Mouse (Mus musculus): Measurements from ENCODE around the gene Rab5if. TPM values are rescaled to one million over a fixed set of nuclear protein-coding genes. Genes with fewer than 3 reads are reported as not detected.
"Not testable (repeated sequence)": the region's sequence is repeated elsewhere in the genome, so short reads cannot be mapped to it uniquely, and the experiment has no call there.

Rab5if gene
- polyA plus RNA-seq, 1 experiment from 2014 or later: 144 TPM

DNA sequence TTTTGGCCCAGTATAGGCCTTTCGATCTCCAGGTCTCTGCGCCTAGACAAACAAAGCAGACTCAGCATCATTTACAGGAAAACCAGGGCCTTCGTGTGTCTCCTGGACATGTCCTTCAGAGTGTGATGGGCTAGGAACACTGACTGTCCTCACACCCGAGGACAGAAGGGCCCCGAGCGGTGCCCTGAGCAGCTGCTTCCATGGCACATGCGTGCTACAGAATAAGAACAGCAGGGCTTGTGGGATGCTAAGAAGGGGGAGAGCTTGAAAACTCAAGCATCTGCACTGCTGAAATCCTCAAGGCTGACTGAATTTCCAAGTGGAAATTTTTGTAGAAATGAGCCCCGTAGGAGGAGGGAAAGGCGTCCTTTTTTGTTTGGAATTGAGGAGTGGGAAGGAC lies 34.1 kb downstream of the Rab5if start:
- Histone ChIP-seq H3K4me2 (replicated peaks) (no peak overlapping the region), H3K36me3 (no peaks in the 10 kb centered on the region), H3K27ac (replicated peaks) (no peak overlapping the region), H3K4me3 (no peak overlapping the region), H3K9me3 (no peaks in the 10 kb centered on the region), H3K9ac (replicated peaks) (no peak overlapping the region), H3K4me1 (no peaks in the 10 kb centered on the region), H3K27me3 (no peaks in the 10 kb centered on the region)
- 87% methylated on average over 9 of the region's 9 CpGs for WGBS
- no peak for ATAC-seq (replicated peaks)

DNA sequence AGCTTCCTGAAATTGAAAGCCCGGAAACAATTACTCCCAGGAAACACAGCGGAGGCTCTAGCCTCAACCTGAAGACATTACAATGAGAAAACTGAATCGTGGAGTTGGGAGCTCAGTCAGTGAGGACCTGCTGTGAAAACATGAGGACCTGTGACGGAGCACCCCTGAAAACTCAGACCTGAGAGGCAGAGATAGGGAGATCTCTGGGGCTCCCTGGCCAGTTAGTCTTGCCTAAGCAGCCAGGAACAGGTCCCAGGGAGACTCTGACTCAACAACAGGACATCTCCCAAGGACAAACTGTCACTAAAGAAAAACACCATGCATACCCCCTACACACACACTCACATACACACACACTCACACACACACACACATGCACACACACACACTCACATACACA lies 35.4 kb downstream of the Rab5if start:
- 72% methylated on average over 4 of the region's 4 CpGs for WGBS
- H3K27me3 ChIP-seq: no peaks in the 10 kb centered on the region

DNA sequence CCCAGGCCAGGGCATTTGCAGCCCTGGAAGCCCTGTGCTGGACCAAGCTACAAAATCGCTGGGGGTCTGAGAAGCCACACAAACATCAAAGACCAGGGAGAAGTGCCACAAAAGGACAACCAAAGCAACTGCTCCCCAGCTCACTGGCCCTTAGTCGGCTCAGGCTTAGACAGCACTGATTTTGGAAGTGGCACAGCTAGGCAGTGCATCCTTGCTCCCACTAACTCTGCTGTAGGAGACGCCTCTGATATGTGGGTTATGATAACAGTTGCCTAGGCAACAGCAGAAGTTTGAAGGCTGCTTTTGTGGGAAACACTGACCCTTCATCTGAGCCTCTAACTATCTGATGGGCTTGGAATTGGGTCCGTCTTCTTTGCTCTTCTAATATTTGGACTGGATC lies 36.3 kb downstream of the Rab5if start:
- Histone ChIP-seq H3K27me3 (no peaks in the 10 kb centered on the region), H3K4me2 (replicated peaks) (no peak overlapping the region), H3K4me3 (no peak overlapping the region), H3K9ac (replicated peaks) (no peak overlapping the region), H3K4me1 (no peaks in the 10 kb centered on the region), H3K27ac (replicated peaks) (no peak overlapping the region), H3K36me3 (no peaks in the 10 kb centered on the region), H3K9me3 (no peaks in the 10 kb centered on the region)
- 75% methylated on average over 4 of the region's 4 CpGs for WGBS
- no peak for ATAC-seq (replicated peaks)

More for the DNA sequence above, 35.4 kb downstream of the Rab5if start:
- no peak overlapping the region for H3K27ac ChIP-seq (replicated peaks)
- no peak overlapping the region for H3K4me2 ChIP-seq (replicated peaks)
- no peak for ATAC-seq (replicated peaks)
- no peak overlapping the region for H3K4me3 ChIP-seq
- H3K36me3 ChIP-seq: no peaks in the 10 kb centered on the region
- H3K9ac ChIP-seq (replicated peaks): no peak overlapping the region
- H3K4me1 ChIP-seq: no peaks in the 10 kb centered on the region
- H3K9me3 ChIP-seq: no peaks in the 10 kb centered on the region

DNA sequence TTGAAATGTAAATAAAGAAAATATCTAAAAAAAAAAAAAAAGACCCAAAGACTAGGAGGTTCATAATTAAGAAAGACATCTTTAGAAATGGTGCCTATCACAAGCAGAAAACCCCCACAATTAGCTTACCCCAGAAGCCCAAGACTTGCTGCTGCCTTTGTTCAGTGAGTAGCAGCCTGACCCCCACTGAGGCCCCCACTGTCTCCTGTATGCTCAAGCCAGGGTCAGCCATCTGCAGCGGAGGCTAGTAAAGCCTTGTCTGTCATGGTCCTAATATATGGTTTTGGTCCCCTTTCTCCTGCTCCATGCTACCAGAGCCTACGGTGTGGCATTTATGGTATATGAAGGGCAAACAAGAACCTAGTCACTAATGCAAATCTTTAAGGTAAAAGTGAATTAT lies 38.4 kb downstream of the Rab5if start:
- H3K4me1 ChIP-seq: no peaks in the 10 kb centered on the region
- no peak overlapping the region for H3K4me3 ChIP-seq
- H3K36me3 ChIP-seq: no peaks in the 10 kb centered on the region
- ATAC-seq (replicated peaks): no peak
- no peak overlapping the region for H3K27ac ChIP-seq (replicated peaks)
- no peaks in the 10 kb centered on the region for H3K27me3 ChIP-seq
- H3K9ac ChIP-seq (replicated peaks): no peak overlapping the region
- H3K9me3 ChIP-seq: no peaks in the 10 kb centered on the region
- no peak overlapping the region for H3K4me2 ChIP-seq (replicated peaks)
- 80% methylated on average over 2 of the region's 2 CpGs for WGBS

DNA sequence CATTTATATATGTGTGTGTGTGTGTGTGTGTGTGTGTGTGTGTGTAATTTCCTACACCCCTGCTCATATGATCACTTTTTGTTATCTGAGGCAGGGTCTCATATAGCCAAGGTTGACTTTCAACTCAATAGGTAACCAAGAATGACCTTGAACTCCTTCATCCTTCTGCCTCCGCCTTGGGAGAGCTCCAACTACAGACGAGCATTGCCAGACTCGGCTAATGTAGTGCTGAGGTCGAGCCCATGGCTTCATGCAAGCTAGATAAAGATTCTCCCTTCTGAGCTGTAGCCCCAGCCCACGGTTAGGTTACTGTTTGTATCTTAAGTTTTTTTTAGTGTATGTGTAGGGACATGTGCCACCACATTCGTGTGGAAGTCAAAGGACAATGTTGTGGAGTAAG lies 39.0 kb downstream of the Rab5if start:
- no peak overlapping the region for H3K9ac ChIP-seq (replicated peaks)
- no peak overlapping the region for H3K4me3 ChIP-seq
- no peaks in the 10 kb centered on the region for H3K36me3 ChIP-seq
- no peaks in the 10 kb centered on the region for H3K9me3 ChIP-seq
- no peaks in the 10 kb centered on the region for H3K4me1 ChIP-seq
- H3K27ac ChIP-seq (replicated peaks): no peak overlapping the region
- ATAC-seq (replicated peaks): no peak
- H3K27me3 ChIP-seq: no peaks in the 10 kb centered on the region
- H3K4me2 ChIP-seq (replicated peaks): no peak overlapping the region
- 80% methylated on average over 6 of the region's 6 CpGs for WGBS

DNA sequence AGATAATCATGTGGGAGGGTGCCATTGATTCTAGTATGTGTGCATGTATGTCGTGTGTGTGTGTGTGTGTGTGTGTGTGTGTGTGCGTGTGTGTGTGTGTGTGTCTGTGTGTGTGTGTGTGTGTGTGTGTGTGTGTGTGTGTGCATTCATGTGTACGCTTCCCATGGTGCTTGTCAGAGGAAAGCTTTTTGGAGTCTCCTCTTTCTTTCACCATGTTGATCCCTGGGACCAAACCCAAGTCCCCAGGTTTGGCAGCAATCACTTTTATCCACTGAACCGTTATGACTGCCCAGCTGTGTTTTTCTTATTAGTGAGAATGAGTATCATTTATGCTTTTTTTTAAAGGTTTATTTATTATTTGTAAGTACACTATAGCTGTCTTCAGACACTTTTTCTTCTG lies 39.5 kb downstream of the Rab5if start:
- not testable (repeated sequence) for H3K4me2 ChIP-seq (replicated peaks); ATAC-seq (replicated peaks); H3K27me3 ChIP-seq; H3K9ac ChIP-seq (replicated peaks); H3K4me3 ChIP-seq; H3K27ac ChIP-seq (replicated peaks); H3K9me3 ChIP-seq; H3K36me3 ChIP-seq; H3K4me1 ChIP-seq
- 85% methylated on average over 4 of the region's 4 CpGs for WGBS

DNA sequence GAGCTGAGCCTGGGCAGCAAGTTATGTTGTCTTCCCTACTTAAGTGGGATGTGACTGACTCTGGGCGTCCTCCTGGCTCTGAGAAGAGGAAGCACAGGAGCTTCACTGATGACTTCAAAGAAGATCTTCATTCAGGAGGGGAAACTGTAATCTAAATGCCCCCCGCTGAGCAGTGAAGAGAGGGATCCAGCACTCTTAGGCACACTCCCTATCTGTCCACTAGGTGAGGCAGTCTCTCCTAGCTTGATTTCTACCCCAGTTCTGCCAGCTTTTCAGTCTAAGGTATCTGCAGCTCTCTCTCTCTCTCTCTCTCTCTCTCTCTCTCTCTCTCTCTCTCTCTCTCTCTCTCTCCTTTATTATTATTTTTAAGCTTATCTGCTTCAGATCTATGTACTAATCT lies 40.4 kb downstream of the Rab5if start:
- WGBS: 39% methylated on average over 2 of the region's 2 CpGs
- Histone ChIP-seq H3K27me3 (no peaks in the 10 kb centered on the region), H3K27ac (replicated peaks) (no peak overlapping the region), H3K36me3 (no peaks in the 10 kb centered on the region), H3K4me3 (no peak overlapping the region), H3K9ac (replicated peaks) (no peak overlapping the region), H3K4me2 (replicated peaks) (no peak overlapping the region), H3K9me3 (no peaks in the 10 kb centered on the region), H3K4me1 (no peaks in the 10 kb centered on the region)
- no peak for ATAC-seq (replicated peaks)

DNA sequence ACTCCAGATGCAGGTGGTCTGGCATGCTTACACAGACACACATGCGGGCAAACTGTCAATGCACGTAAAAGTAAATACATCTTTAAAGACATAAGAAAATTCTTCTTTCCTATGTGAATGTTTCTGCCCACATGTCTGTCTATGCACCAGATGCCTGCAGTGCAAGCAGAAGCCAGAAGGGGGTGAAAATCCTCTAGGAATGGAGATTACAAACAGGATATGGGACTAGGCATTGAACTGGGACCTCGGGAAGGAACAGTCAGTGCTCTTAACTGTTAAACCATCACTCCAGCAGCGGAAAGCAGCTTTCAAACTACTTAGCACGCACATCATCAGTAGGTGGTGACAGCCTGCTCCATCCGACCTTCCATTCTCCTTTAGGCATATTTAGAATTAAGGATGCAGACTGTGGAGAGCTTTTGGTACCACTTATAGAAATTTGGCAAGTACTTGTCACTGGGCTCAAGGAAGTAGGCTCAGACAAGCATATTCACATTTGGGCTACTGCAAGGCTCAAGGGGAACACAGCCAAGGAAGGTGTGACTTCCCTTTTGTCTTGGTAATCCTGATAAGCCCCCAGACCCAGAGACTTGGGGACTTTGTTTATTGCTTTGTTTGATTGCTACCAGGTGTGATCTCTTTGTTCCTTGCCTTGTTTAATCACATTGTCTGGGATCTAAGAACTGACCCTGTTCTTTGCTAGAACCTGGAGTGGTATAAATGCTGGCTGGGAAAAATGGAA lies 42.2 kb downstream of the Rab5if start:
- Histone ChIP-seq H3K36me3 (no peaks in the 10 kb centered on the region), H3K4me3 (no peak overlapping the region), H3K4me2 (replicated peaks) (no peak overlapping the region), H3K9me3 (no peaks in the 10 kb centered on the region), H3K9ac (replicated peaks) (no peak overlapping the region), H3K27me3 (no peaks in the 10 kb centered on the region), H3K4me1 (no peaks in the 10 kb centered on the region), H3K27ac (replicated peaks) (no peak overlapping the region)
- 31% methylated on average over 6 of the region's 6 CpGs for WGBS
- ATAC-seq (replicated peaks): no peak

DNA sequence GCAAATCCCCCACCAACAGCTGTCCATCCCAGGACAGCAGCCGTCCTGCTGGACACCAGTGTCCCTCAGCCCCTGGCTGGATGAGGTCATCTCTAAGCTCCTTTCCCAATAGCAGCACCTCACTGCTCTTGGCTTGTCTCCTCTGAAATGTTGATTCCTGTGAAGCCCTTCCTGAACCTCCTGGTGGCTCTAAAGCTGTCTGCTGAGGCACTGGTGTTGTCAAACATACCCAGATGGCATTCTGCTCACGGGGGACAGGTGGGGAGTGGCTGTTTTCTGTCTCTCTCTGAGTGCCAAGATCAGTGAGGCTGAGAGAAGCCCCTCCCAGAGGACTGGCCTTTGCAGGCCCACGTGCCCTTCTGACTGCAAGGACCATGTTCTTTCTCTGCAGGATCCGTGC lies 43.0 kb downstream of the Rab5if start:
- H3K9me3 ChIP-seq; H3K4me3 ChIP-seq; H3K36me3 ChIP-seq; H3K4me1 ChIP-seq; H3K27me3 ChIP-seq; ATAC-seq (replicated peaks); H3K9ac ChIP-seq (replicated peaks); H3K27ac ChIP-seq (replicated peaks); H3K4me2 ChIP-seq (replicated peaks): not testable (repeated sequence)
- 37% methylated on average over 4 of the region's 4 CpGs for WGBS

DNA sequence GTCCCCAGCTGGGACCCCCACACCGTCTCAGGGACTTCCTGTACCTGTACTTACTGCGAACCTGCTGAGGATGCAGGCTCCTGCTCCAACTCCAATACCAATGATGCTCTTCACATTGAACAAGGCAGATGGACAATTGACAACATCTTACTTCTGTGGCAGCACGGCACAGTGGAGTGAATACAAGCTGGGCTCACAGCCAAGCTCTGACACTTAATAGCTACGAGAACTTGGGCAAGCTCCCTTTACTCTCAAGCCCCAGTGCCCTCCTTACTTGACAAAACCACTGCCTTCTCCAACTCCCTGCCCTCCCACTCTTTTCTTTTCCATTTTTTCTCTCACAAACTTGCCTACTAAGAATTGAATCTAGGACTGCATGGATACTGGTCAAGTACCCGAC lies 50.3 kb downstream of the Rab5if start:
- 55% methylated on average over 5 of the region's 5 CpGs for WGBS
- H3K27me3 ChIP-seq: no peaks in the 10 kb centered on the region

DNA sequence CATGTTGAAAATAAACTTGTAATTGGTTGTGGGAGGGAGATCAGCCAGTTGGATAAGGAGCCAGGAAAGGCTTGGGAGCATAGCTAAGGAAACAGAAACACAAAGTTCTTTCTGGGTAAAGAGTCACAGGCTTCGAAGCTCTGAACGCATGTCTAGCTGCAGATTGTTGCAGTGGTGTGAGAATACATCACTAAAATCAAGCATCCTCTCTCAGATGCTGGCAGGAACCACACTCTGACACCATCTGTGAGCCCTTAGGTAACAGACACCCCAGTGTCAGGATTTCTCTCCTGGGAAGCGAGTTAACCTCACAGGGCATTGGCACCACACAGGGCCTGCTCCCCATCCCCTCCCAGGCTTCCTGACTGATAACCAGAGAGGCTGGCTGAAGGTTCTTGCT lies 52.6 kb downstream of the Rab5if start:
- Histone ChIP-seq H3K36me3 (no peaks in the 10 kb centered on the region), H3K4me3 (no peak overlapping the region), H3K27ac (replicated peaks) (0 out of 2 replicates have a peak overlapping the region, but pooled peaks have one; percentile 36), H3K27me3 (no peaks in the 10 kb centered on the region), H3K9me3 (no peaks in the 10 kb centered on the region), H3K4me1 (0 out of 2 replicates have a peak, but pooled peaks cover 5% of the 10 kb centered on the region), H3K4me2 (replicated peaks) (no peak overlapping the region), H3K9ac (replicated peaks) (no peak overlapping the region)
- ATAC-seq (replicated peaks): no peak
- WGBS: 64% methylated on average over 3 of the region's 3 CpGs

More for the DNA sequence above, 50.3 kb downstream of the Rab5if start:
- no peak overlapping the region for H3K4me2 ChIP-seq (replicated peaks)
- no peaks in the 10 kb centered on the region for H3K36me3 ChIP-seq
- no peak for ATAC-seq (replicated peaks)
- H3K9me3 ChIP-seq: no peaks in the 10 kb centered on the region
- no peak overlapping the region for H3K27ac ChIP-seq (replicated peaks)
- H3K4me1 ChIP-seq: 0 out of 2 replicates have a peak, but pooled peaks cover 5% of the 10 kb centered on the region
- no peak overlapping the region for H3K4me3 ChIP-seq
- H3K9ac ChIP-seq (replicated peaks): no peak overlapping the region

DNA sequence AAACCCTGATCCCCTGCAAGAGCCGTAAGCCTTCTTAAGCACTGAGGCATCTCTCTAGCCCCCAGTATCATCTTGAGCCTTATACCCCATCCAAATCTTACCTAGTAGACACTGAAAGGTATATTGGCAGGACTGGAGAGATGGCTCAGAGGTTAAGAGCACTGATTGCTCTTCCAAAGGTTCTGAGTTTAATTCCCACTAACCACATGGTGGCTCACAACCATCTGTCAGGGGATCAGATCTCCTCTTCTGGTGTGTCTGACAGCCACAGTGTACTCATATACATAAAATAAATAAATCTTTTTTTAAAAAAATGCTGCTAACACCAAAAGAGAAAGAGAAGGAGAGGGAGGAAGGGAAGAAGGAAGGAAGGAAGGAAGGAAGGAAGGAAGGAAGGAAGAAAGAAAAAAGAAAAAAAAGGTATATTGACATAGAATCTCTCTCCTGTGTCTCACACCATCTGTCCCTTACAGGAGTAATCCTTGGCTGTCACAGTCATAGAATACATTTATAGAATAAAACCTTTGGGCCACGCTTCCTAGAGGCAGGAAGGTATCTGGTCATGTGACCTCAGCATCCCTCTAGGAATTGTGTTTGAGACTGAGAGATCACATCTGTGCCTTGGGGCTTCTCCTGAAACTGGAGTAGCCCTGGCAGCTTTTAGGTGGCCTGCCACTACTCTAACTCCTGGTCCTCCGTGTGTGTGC lies 53.6 kb downstream of the Rab5if start:
- H3K27me3 ChIP-seq: no peaks in the 10 kb centered on the region
- H3K9me3 ChIP-seq: no peaks in the 10 kb centered on the region
- no peak overlapping the region for H3K4me3 ChIP-seq
- H3K36me3 ChIP-seq: no peaks in the 10 kb centered on the region
- 81% methylated on average over 3 of the region's 3 CpGs for WGBS
- no peak for ATAC-seq (replicated peaks)
- H3K4me2 ChIP-seq (replicated peaks): no peak overlapping the region
- 0 out of 2 replicates have a peak, but pooled peaks cover 5% of the 10 kb centered on the region for H3K4me1 ChIP-seq
- no peak overlapping the region for H3K9ac ChIP-seq (replicated peaks)
- H3K27ac ChIP-seq (replicated peaks): no peak overlapping the region

Data from forebrain, embryonic 15.5 days (tissue).